Mouse (Mus musculus) lung, adult 2 months (tissue): ENCODE data around the gene Lipt1.

Experiments
- CTCF ChIP-seq: fragments of 200-500 bp; IDR thresholded peaks from 2 replicates; pipeline ENCODE4 v1.5.1; 2011; ENCODE audit warnings: mild to moderate bottlenecking, low read length, control low read depth; ENCODE audit not compliant: insufficient read depth
- POLR2A ChIP-seq: fragments of 200-500 bp; IDR thresholded peaks from 2 replicates; pipeline ENCODE4 v1.6.1; 2011; ENCODE audit warnings: low read depth, mild to moderate bottlenecking, control low read depth, low read length, borderline replicate concordance; ENCODE audit errors: extremely low read depth

DNA sequence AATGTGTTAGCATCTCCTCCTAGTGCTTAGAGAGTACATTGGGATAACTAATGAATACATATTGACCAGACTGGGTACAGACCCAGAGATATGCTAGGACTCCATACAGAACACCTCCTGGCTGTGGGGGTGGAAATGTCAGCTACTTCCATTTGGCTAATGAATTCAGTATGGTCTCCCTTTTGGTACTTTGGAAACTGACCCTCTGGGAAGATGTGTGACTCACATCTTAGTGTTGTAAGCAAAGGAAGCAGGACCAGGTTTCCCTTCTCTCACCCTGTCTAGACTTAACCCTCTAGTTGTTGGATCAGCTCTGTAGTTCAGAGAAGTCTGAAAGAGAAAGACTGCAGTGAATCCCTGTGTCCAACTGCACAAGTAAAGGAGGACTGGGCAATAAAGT, 23.1 kb downstream of the Lipt1 start:
- TF ChIP-seq CTCF, result no peak
- no peak for TF ChIP-seq POLR2A
